Mouse (Mus musculus) liver, embryonic 14.5 days (tissue): ENCODE data around the gene Olfr1201.

Source experiments
- CTCF ChIP-seq: IDR thresholded peaks from 2 replicates; pipeline ENCODE4 v1.5.1; 2016; ENCODE audit warnings: antibody characterized with exemption, low read depth, control low read depth
- EP300 ChIP-seq: IDR thresholded peaks from 2 replicates; pipeline ENCODE4 v1.6.1; 2016; ENCODE audit warnings: antibody characterized with exemption, low read depth

DNA sequence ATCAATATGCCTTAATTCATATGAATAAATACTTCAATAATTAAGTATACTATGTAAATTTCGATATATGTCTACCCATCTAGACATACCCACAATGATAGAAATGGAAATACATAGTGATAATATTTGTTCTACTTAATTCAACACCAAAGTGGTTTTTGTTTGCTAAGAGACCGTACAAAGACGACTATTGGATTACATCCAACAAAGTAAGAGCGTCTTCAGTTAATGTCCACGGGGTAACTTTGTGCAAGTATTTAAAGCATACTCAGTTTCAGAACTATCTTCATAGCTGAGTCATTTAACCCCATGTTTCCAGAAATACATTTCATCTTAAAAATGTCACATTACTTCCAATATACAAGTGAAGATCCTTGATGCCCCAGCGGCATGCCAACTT, at the start of gene Olfr1201:
- TF ChIP-seq CTCF (no peak), EP300 (no peak)
